Mouse (Mus musculus): ENCODE results near the gene D10Wsu102e. TPM values are rescaled to one million over a fixed set of nuclear protein-coding genes. Genes with fewer than 3 reads are reported as not detected.

Gene D10Wsu102e
- polyA plus RNA-seq, 1 experiment, result 0.75 TPM

- TF ChIP-seq MYOD1 (IDR thresholded peaks at IDR 0.05; ENCODE audit: control insufficient read depth, insufficient read length, low read depth), result no peak
- TF ChIP-seq FOSL1 (IDR thresholded peaks at IDR 0.05; ENCODE audit: insufficient read depth, low read length, poor library complexity, severe bottlenecking), result no peak
- no peak for TF ChIP-seq MAX (IDR thresholded peaks at IDR 0.05)
- TF ChIP-seq MYOG (IDR thresholded peaks at IDR 0.05; ENCODE audit: control insufficient read depth, extremely low read depth, insufficient read length), result no peak
- no peak for TF ChIP-seq CTCF (IDR thresholded peaks at IDR 0.05; ENCODE audit: control insufficient read depth, insufficient read depth, insufficient read length)
- no peak for TF ChIP-seq USF1 (IDR thresholded peaks at IDR 0.05; ENCODE audit: low read depth)
- TF ChIP-seq CEBPB (IDR thresholded peaks at IDR 0.05; ENCODE audit: low read depth), result no peak
- no peaks in the 10 kb centered on the region for H3K27me3 ChIP-seq (ENCODE audit: control insufficient read depth, insufficient read depth, insufficient read length)
Observed at GRCm38 (mm10) chr10:83322551-83323100, 37.4 kb upstream of the D10Wsu102e start.

GRCm38 (mm10) chr10:83324871-83325270 lies 35.1 kb upstream of the D10Wsu102e start:
- TF ChIP-seq MYOD1 (IDR thresholded peaks at IDR 0.05; ENCODE audit: control insufficient read depth, insufficient read length, low read depth) (no peak), CTCF (IDR thresholded peaks at IDR 0.05; ENCODE audit: control insufficient read depth, insufficient read depth, insufficient read length) (no peak), MAX (IDR thresholded peaks at IDR 0.05) (no peak), FOSL1 (IDR thresholded peaks at IDR 0.05; ENCODE audit: insufficient read depth, low read length, poor library complexity, severe bottlenecking) (no peak), MYOG (IDR thresholded peaks at IDR 0.05; ENCODE audit: control insufficient read depth, extremely low read depth, insufficient read length) (no peak), CEBPB (IDR thresholded peaks at IDR 0.05; ENCODE audit: low read depth) (no peak), USF1 (IDR thresholded peaks at IDR 0.05; ENCODE audit: low read depth) (no peak)

More at GRCm38 (mm10) chr10:83322551-83323100, 37.4 kb upstream of the D10Wsu102e start:
- peaks cover 32% of the 10 kb centered on the region for H3K79me3 ChIP-seq (ENCODE audit: low read depth)
- H3K79me2 ChIP-seq (ENCODE audit: control insufficient read depth, insufficient read depth), result peaks cover 89% of the 10 kb centered on the region
- H3K36me3 ChIP-seq (ENCODE audit: control insufficient read depth, insufficient read depth), result peaks cover 4% of the 10 kb centered on the region
- H3ac ChIP-seq (ENCODE audit: control insufficient read depth, insufficient read length, low read depth), result no peak overlapping the region
- no peak overlapping the region for H3K4me3 ChIP-seq (ENCODE audit: insufficient read depth, poor library complexity, severe bottlenecking)

DNA sequence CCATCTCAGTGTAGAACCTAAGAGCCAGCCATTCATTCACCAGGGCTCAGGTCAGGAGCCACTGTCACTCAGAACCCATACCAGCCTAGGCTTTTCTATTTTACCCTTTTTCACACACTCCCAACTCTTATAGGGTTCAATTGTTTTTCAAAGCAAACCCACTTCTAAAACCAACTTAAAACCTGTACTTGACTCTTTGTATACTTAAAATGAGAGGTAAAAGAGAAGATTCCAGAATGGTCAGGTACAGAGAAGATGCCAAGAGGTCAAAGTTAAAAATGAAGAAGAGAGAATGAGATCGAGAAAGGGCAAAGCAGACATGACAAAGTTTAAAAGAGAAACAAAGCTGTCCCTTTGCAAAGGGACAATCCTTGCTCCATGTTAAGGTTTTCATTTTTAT lies 34.1 kb upstream of the D10Wsu102e start:
- Histone ChIP-seq H3K79me2 (ENCODE audit: control insufficient read depth, insufficient read depth) (peaks cover 95% of the 10 kb centered on the region), H3K4me3 (ENCODE audit: insufficient read depth, poor library complexity, severe bottlenecking) (no peak overlapping the region), H3K79me3 (ENCODE audit: low read depth) (peaks cover 35% of the 10 kb centered on the region), H3K27me3 (ENCODE audit: control insufficient read depth, insufficient read depth, insufficient read length) (no peaks in the 10 kb centered on the region), H3K36me3 (ENCODE audit: control insufficient read depth, insufficient read depth) (peaks cover 4% of the 10 kb centered on the region), H3ac (ENCODE audit: control insufficient read depth, insufficient read length, low read depth) (no peak overlapping the region)
- TF ChIP-seq MYOD1 (IDR thresholded peaks at IDR 0.05; ENCODE audit: control insufficient read depth, insufficient read length, low read depth) (no peak), CTCF (IDR thresholded peaks at IDR 0.05; ENCODE audit: control insufficient read depth, insufficient read depth, insufficient read length) (no peak)

More at GRCm38 (mm10) chr10:83324871-83325270, 35.1 kb upstream of the D10Wsu102e start:
- H3K79me2 ChIP-seq (ENCODE audit: control insufficient read depth, insufficient read depth), result peaks cover 92% of the 10 kb centered on the region
- H3K4me3 ChIP-seq (ENCODE audit: insufficient read depth, poor library complexity, severe bottlenecking), result no peak overlapping the region
- no peaks in the 10 kb centered on the region for H3K27me3 ChIP-seq (ENCODE audit: control insufficient read depth, insufficient read depth, insufficient read length)
- H3ac ChIP-seq (ENCODE audit: control insufficient read depth, insufficient read length, low read depth), result no peak overlapping the region
- peaks cover 35% of the 10 kb centered on the region for H3K79me3 ChIP-seq (ENCODE audit: low read depth)
- peaks cover 4% of the 10 kb centered on the region for H3K36me3 ChIP-seq (ENCODE audit: control insufficient read depth, insufficient read depth)

DNA sequence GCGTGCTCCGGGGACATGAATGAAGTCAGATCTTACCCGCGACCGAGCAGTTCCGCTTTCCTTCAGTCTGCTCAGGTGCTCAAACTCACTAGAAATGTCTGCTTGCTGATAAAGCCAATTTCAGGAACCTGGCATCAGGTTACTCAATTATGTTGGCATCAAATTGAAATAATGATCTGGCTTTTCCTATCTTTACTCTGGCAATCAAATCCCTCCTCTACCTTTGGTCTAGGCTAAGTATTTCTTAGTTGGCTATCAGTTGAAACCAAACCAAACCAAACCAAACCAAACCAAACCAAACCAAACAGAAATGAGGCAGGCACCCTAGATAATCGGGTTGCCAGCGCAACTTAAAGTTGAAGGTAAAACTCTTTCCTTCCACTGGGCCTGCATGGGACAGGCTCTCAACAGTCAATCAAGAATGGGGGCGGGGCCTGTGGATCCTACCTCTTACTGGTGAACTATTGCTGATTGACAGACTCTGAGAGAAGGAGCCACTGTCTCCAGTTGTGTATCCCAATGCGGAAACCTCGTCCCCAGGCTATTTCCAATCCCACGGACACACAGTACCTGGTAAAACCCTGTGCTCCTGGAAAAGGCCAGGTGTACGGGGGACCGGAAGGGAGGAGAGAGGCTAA lies 33.3 kb upstream of the D10Wsu102e start:
- Histone ChIP-seq H3ac (ENCODE audit: control insufficient read depth, insufficient read length, low read depth) (no peak overlapping the region), H3K79me2 (ENCODE audit: control insufficient read depth, insufficient read depth) (peaks cover 98% of the 10 kb centered on the region), H3K36me3 (ENCODE audit: control insufficient read depth, insufficient read depth) (peaks cover 5% of the 10 kb centered on the region), H3K27me3 (ENCODE audit: control insufficient read depth, insufficient read depth, insufficient read length) (no peaks in the 10 kb centered on the region), H3K79me3 (ENCODE audit: low read depth) (peaks cover 37% of the 10 kb centered on the region), H3K4me3 (ENCODE audit: insufficient read depth, poor library complexity, severe bottlenecking) (no peak overlapping the region)
- TF ChIP-seq CEBPB (IDR thresholded peaks at IDR 0.05; ENCODE audit: low read depth) (no peak), MYOG (IDR thresholded peaks at IDR 0.05; ENCODE audit: control insufficient read depth, extremely low read depth, insufficient read length) (no peak), MAX (IDR thresholded peaks at IDR 0.05) (no peak), MYOD1 (IDR thresholded peaks at IDR 0.05; ENCODE audit: control insufficient read depth, insufficient read length, low read depth) (no peak), FOSL1 (IDR thresholded peaks at IDR 0.05; ENCODE audit: insufficient read depth, low read length, poor library complexity, severe bottlenecking) (no peak), CTCF (IDR thresholded peaks at IDR 0.05; ENCODE audit: control insufficient read depth, insufficient read depth, insufficient read length) (no peak)

DNA sequence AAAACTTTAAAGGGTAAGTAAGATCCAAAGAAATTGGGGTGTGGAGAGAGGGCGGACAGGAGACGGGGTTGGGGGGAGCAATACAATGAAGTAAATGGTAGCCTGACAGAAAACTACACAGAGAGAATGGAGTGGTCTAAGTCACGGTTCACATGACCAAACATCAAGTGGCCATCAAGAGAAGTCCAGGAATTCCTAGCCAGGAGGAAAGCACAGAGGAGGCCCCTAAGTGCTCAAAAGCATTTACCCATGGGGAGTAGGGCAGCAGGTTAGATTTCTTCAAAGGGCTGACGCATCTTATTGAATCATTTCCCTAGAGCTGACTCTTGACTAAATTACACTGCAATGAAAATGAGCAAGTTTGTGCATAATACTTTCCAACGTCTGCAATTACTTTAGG lies 31.2 kb upstream of the D10Wsu102e start:
- Histone ChIP-seq H3ac (ENCODE audit: control insufficient read depth, insufficient read length, low read depth) (no peak overlapping the region), H3K36me3 (ENCODE audit: control insufficient read depth, insufficient read depth) (peaks cover 11% of the 10 kb centered on the region), H3K27me3 (ENCODE audit: control insufficient read depth, insufficient read depth, insufficient read length) (no peaks in the 10 kb centered on the region), H3K4me3 (ENCODE audit: insufficient read depth, poor library complexity, severe bottlenecking) (no peak overlapping the region), H3K79me2 (ENCODE audit: control insufficient read depth, insufficient read depth) (peaks cover 98% of the 10 kb centered on the region), H3K79me3 (ENCODE audit: low read depth) (peaks cover 37% of the 10 kb centered on the region)
- no peak for TF ChIP-seq CEBPB (IDR thresholded peaks at IDR 0.05; ENCODE audit: low read depth)
- TF ChIP-seq MAX (IDR thresholded peaks at IDR 0.05), result no peak
- no peak for TF ChIP-seq MYOD1 (IDR thresholded peaks at IDR 0.05; ENCODE audit: control insufficient read depth, insufficient read length, low read depth)
- no peak for TF ChIP-seq USF1 (IDR thresholded peaks at IDR 0.05; ENCODE audit: low read depth)
- no peak for TF ChIP-seq FOSL1 (IDR thresholded peaks at IDR 0.05; ENCODE audit: insufficient read depth, low read length, poor library complexity, severe bottlenecking)
- no peak for TF ChIP-seq CTCF (IDR thresholded peaks at IDR 0.05; ENCODE audit: control insufficient read depth, insufficient read depth, insufficient read length)
- no peak for TF ChIP-seq MYOG (IDR thresholded peaks at IDR 0.05; ENCODE audit: control insufficient read depth, extremely low read depth, insufficient read length)

All from C2C12 (cell line).